Mouse (Mus musculus) heart, embryonic 12.5 days (tissue): ENCODE results near the gene Pdzd2. TPM values are rescaled to one million over a fixed set of nuclear protein-coding genes. Genes with fewer than 3 reads are reported as not detected.

Source experiments
- ATAC-seq: fragments of 200-750 bp; cut with Nextera tagmentation; 2 replicates; pipeline ENCODE4 v1.8.0; 2017; ENCODE audit warnings: moderate TSS enrichment, moderate library complexity; ENCODE audit not compliant: insufficient number of reproducible peaks, low FRiP score
- H3K27ac ChIP-seq: fragments of 300-500 bp; sonication (generic); 2 replicates; pipeline ENCODE4 v1.5.1; 2016; ENCODE audit warnings: mild to moderate bottlenecking, moderate library complexity; ENCODE audit not compliant: poor library complexity, severe bottlenecking
- H3K27me3 ChIP-seq: fragments of 300-500 bp; sonication (generic); replicated peaks from 2 replicates; pipeline ENCODE4 v1.6.1; 2016; ENCODE audit warnings: mild to moderate bottlenecking, moderate library complexity
- H3K36me3 ChIP-seq: fragments of 300-500 bp; sonication (generic); 2 replicates; pipeline ENCODE4 v1.6.1; 2016; ENCODE audit warnings: mild to moderate bottlenecking, moderate library complexity
- H3K4me1 ChIP-seq: fragments of 300-500 bp; sonication (generic); replicated peaks from 2 replicates; pipeline ENCODE4 v1.6.1; 2016; ENCODE audit warnings: mild to moderate bottlenecking
- H3K4me2 ChIP-seq: fragments of 300-500 bp; sonication (generic); 2 replicates; pipeline ENCODE4 v1.6.1; 2016; ENCODE audit warnings: mild to moderate bottlenecking, moderate library complexity
- H3K4me3 ChIP-seq: fragments of 300-500 bp; sonication (generic); 2 replicates; pipeline ENCODE4 v1.5.1; 2016; ENCODE audit warnings: mild to moderate bottlenecking
- H3K9ac ChIP-seq: fragments of 300-500 bp; sonication (generic); 2 replicates; pipeline ENCODE4 v1.6.1; 2016; ENCODE audit warnings: mild to moderate bottlenecking, moderate library complexity
- H3K9me3 ChIP-seq: fragments of 300-500 bp; sonication (generic); replicated peaks from 2 replicates; pipeline ENCODE4 v1.6.1; 2016; ENCODE audit warnings: mild to moderate bottlenecking, moderate library complexity
- WGBS: fragments of 180-500 bp; shearing (Covaris S2); methylation state at CpG from one replicate; pipeline ENCODE4 v1.1.7; 2016; 5-methylcytosine and 5-hydroxymethylcytosine counted together
- polyA plus RNA-seq: library from polyadenylated mRNA; unstranded; fragments of >200 nt; fragmentation: Nextera tagmentation; extraction: Ambion mirVana; gene quantifications from 2 replicates; pipeline ENCODE4 v1.2.1, GENCODE M21; 2016

Gene Pdzd2
- polyA plus RNA-seq, 1 experiment from 2014 or later, result 14.4 TPM

DNA sequence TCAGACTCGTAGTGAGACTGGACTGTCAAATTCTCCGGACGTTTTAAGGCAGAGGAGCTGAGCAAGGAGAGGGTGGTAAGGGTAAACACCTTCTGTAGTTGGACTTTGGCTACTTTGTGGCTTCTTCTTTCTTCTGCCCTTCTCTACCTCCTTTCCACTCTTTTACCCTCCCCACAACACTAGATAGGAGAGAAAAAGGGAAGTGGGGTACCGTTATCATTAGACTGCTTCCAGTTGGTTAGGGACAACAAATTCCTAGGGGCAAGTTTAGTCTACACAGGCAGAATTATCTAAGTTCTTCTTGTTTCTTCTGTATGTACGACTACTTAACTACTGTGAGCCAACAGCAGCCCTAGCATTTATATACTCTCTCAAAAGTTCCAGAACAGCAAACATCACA lies 334.1 kb downstream of the Pdzd2 start:
- H3K4me2 ChIP-seq, result no peak overlapping the region
- WGBS, result 72% methylated on average over 5 of the region's 5 CpGs
- H3K27ac ChIP-seq, result no peak overlapping the region
- peaks cover 22% of the 10 kb centered on the region for H3K36me3 ChIP-seq
- H3K9me3 ChIP-seq, result peaks cover 3% of the 10 kb centered on the region; the same call in 1 of the 2 replicates
- H3K9ac ChIP-seq, result no peak overlapping the region
- no peak overlapping the region for H3K4me3 ChIP-seq
- ATAC-seq, result no peak
- H3K4me1 ChIP-seq, result peaks cover 3% of the 10 kb centered on the region; the same call in 1 of the 2 replicates
- no peaks in the 10 kb centered on the region for H3K27me3 ChIP-seq

DNA sequence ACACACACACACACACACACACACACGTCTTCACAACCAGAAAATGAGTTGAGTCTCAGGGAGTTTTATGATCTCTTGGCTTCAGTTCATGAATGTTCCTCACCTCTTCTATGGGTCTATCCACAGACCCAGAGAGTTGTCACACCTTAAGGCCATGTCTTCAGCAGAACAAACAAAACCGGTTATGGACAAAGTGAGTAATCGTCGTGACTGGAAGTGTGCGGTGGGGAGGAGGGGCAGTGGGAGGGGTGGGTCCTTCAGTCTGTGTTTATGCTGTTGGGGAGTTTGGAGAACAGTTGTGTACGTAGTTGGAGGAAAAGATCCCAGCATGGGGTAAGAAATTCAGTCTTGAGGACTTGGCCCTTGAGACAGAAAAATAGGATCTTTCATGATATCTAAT lies 342.7 kb downstream of the Pdzd2 start:
- peaks cover 15% of the 10 kb centered on the region for H3K36me3 ChIP-seq
- H3K27me3 ChIP-seq, result no peaks in the 10 kb centered on the region
- WGBS, result 84% methylated on average over 6 of the region's 6 CpGs
- no peak for ATAC-seq
- H3K4me2 ChIP-seq, result no peak overlapping the region
- no peaks in the 10 kb centered on the region for H3K9me3 ChIP-seq
- no peak overlapping the region for H3K4me3 ChIP-seq
- H3K4me1 ChIP-seq, result no peaks in the 10 kb centered on the region
- H3K27ac ChIP-seq, result no peak overlapping the region
- no peak overlapping the region for H3K9ac ChIP-seq

DNA sequence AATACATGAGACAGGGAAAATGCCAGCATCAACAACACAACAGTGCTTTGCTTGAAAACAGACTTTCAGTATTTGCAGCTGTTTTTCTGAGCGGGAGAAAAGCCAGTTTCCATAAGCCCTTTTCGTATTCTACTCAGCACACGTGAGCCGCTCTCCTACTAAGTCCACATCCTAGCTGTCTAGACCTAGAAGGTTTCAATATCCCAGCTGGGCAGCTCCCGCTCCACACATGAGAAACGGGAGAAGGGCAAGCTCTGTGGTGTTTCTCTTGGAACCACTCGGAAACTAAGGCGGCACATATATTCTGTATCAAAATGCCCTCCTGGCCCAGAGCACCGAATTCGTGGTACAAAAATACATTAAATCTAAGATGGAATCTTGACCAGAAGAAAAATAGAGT lies 345.0 kb downstream of the Pdzd2 start:
- 88% methylated on average over 10 of the region's 10 CpGs for WGBS
- no peak overlapping the region for H3K9ac ChIP-seq
- H3K9me3 ChIP-seq, result no peaks in the 10 kb centered on the region
- H3K27ac ChIP-seq, result no peak overlapping the region
- peaks cover 6% of the 10 kb centered on the region for H3K36me3 ChIP-seq
- no peak for ATAC-seq
- no peak overlapping the region for H3K4me2 ChIP-seq
- no peaks in the 10 kb centered on the region for H3K27me3 ChIP-seq
- H3K4me3 ChIP-seq, result no peak overlapping the region
- no peaks in the 10 kb centered on the region for H3K4me1 ChIP-seq

- H3K9ac ChIP-seq, result no peak overlapping the region
- ATAC-seq, result no peak
- H3K27ac ChIP-seq, result no peak overlapping the region
- peaks cover 7% of the 10 kb centered on the region; the same call in 1 of the 2 replicates for H3K36me3 ChIP-seq
- no peaks in the 10 kb centered on the region for H3K4me1 ChIP-seq
- 82% methylated on average over 15 of the region's 15 CpGs for WGBS
- H3K27me3 ChIP-seq, result no peaks in the 10 kb centered on the region
- H3K4me2 ChIP-seq, result no peak overlapping the region
- no peak overlapping the region for H3K4me3 ChIP-seq
- H3K9me3 ChIP-seq, result no peaks in the 10 kb centered on the region
Observed at GRCm38 (mm10) chr15:12388726-12389489, 350.8 kb downstream of the Pdzd2 start.

DNA sequence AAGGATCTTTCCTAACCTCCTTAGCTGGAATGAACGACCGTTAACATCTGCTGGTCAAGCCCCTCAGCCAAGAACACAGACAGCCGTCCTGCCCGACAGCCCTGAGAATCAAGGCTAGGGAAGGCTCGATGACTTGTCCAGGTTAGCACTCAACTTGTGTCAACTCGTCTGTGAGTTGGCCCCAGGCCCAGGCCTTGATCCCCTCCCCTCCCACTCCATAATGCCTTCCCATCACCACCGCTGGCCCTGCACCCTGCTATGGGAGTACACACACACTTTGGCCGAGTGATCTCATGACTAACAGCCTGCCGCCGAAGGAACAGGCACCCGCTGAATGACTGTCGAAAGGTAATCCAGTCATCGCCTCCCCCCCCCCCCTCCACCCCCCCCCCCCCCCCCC lies 355.0 kb downstream of the Pdzd2 start:
- Histone ChIP-seq H3K27ac (no peak overlapping the region), H3K4me1 (no peaks in the 10 kb centered on the region), H3K9me3 (no peaks in the 10 kb centered on the region), H3K36me3 (peaks cover 11% of the 10 kb centered on the region; the same call in 1 of the 2 replicates), H3K4me3 (no peak overlapping the region), H3K27me3 (no peaks in the 10 kb centered on the region), H3K4me2 (no peak overlapping the region), H3K9ac (no peak overlapping the region)
- 59% methylated on average over 13 of the region's 13 CpGs for WGBS
- ATAC-seq, result 0 out of 2 replicates have a peak, but pooled peaks have one; percentile 29

GRCm38 (mm10) chr15:12380548-12380947 lies 359.2 kb downstream of the Pdzd2 start:
- Histone ChIP-seq H3K9me3 (no peaks in the 10 kb centered on the region), H3K36me3 (peaks cover 8% of the 10 kb centered on the region; the same call in 1 of the 2 replicates), H3K4me2 (no peak overlapping the region), H3K4me1 (peaks cover 10% of the 10 kb centered on the region), H3K9ac (no peak overlapping the region), H3K27me3 (no peaks in the 10 kb centered on the region), H3K27ac (no peak overlapping the region), H3K4me3 (no peak overlapping the region)
- no peak for ATAC-seq
- 52% methylated on average over 5 of the region's 5 CpGs for WGBS

DNA sequence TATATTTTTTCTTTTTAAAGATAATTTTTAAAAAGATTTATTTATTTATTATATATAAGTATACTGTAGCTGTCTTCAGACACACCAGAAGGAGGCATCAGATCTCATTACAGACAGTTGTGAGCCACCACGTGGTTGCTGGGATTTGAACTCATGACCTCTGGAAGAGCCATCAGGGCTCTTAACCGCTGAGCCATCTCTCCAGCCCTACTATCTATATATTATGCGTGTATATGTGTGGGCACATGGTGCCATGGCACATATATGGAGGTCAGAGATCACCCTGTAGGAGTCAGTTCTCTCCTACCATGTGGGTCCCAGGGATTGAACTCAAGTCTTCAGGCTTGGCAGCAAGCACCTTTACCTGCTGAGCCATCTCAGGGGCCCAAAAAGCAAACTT lies 359.7 kb downstream of the Pdzd2 start:
- Histone ChIP-seq H3K9me3 (no peaks in the 10 kb centered on the region), H3K4me1 (peaks cover 12% of the 10 kb centered on the region), H3K4me3 (no peak overlapping the region), H3K27ac (no peak overlapping the region), H3K4me2 (no peak overlapping the region), H3K36me3 (peaks cover 4% of the 10 kb centered on the region; the same call in 1 of the 2 replicates), H3K27me3 (no peaks in the 10 kb centered on the region), H3K9ac (no peak overlapping the region)
- no peak for ATAC-seq
- WGBS, result 91% methylated on average over 3 of the region's 3 CpGs

DNA sequence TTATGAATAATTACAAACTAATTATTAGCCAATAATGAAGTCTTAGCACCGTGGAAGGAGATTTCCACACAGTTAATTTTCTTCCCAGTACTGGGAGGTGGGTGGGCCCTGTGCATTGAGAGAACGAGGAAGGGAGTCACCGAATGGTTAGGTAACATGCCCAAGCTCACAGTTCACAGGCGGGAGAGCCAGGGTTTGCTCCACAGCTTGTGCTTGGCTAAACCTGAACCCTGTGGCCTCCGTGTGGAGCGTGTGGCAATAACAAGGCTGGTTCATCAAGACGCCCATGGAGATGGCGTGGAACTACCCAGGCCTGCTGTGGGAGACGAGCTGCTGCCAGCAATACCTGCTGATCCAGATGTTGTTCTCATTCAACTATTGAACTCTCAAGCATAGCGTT lies 361.9 kb downstream of the Pdzd2 start:
- H3K4me1 ChIP-seq, result peaks cover 14% of the 10 kb centered on the region
- WGBS, result 83% methylated on average over 10 of the region's 10 CpGs
- no peak overlapping the region for H3K4me3 ChIP-seq

GRCm38 (mm10) chr15:12376491-12377069 lies 363.1 kb downstream of the Pdzd2 start:
- H3K36me3 ChIP-seq, result peaks cover 17% of the 10 kb centered on the region
- no peak overlapping the region for H3K9ac ChIP-seq
- no peak for ATAC-seq
- no peak overlapping the region for H3K4me3 ChIP-seq
- no peaks in the 10 kb centered on the region for H3K9me3 ChIP-seq
- WGBS, result 45% methylated on average over 13 of the region's 13 CpGs
- H3K27ac ChIP-seq, result no peak overlapping the region
- 0 out of 2 replicates have a peak, but pooled peaks cover 6% of the 10 kb centered on the region for H3K27me3 ChIP-seq
- H3K4me1 ChIP-seq, result peaks cover 15% of the 10 kb centered on the region
- peak overlapping the region; percentile 71 for H3K4me2 ChIP-seq

More for the DNA sequence above, 361.9 kb downstream of the Pdzd2 start:
- 0 out of 2 replicates have a peak, but pooled peaks cover 6% of the 10 kb centered on the region for H3K27me3 ChIP-seq
- no peak for ATAC-seq
- H3K27ac ChIP-seq, result no peak overlapping the region
- no peak overlapping the region for H3K4me2 ChIP-seq
- H3K36me3 ChIP-seq, result peaks cover 11% of the 10 kb centered on the region
- H3K9me3 ChIP-seq, result no peaks in the 10 kb centered on the region
- no peak overlapping the region for H3K9ac ChIP-seq

GRCm38 (mm10) chr15:12375641-12376311 lies 363.9 kb downstream of the Pdzd2 start:
- Histone ChIP-seq H3K4me3 (peak overlapping the region; percentile 38), H3K4me1 (peaks cover 19% of the 10 kb centered on the region), H3K9me3 (no peaks in the 10 kb centered on the region), H3K4me2 (peak overlapping the region; percentile 71), H3K9ac (peak overlapping the region; percentile 54), H3K27me3 (0 out of 2 replicates have a peak, but pooled peaks cover 6% of the 10 kb centered on the region), H3K36me3 (peaks cover 16% of the 10 kb centered on the region), H3K27ac (no peak overlapping the region; the same call in 1 of the 2 replicates)
- WGBS, result 4% methylated on average over 19 of the region's 19 CpGs
- ATAC-seq, result peak; percentile 88

DNA sequence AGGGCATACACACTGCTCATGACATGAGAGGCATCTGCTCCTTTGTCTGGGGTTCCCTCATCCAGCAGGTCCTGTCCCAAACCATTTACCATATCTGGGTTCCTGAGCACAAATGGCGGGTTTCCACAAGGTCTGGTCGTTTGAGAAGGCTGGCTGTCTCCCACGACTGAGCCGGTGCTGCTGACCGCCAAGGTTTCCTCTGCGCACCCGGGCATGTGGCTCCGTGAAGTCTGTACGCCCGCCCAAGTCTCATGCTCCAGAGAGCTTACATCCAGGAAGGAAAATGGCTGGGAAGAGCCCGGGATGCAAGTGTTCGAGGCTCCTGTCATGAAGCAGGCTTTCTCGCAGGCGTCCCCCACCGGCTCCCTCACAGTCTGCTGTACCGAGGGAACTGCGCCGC lies 364.8 kb downstream of the Pdzd2 start:
- H3K4me2 ChIP-seq, result peak overlapping the region; percentile 71
- peaks cover 13% of the 10 kb centered on the region; the same call in 1 of the 2 replicates for H3K36me3 ChIP-seq
- peak overlapping the region; percentile 55 for H3K9ac ChIP-seq
- no peak for ATAC-seq
- H3K4me1 ChIP-seq, result peaks cover 19% of the 10 kb centered on the region
- peak overlapping the region; percentile 38 for H3K4me3 ChIP-seq
- 0 out of 2 replicates have a peak overlapping the region, but pooled peaks have one; percentile 7 for H3K27ac ChIP-seq
- 0 out of 2 replicates have a peak, but pooled peaks cover 6% of the 10 kb centered on the region for H3K27me3 ChIP-seq
- 49% methylated on average over 18 of the region's 18 CpGs for WGBS
- H3K9me3 ChIP-seq, result no peaks in the 10 kb centered on the region
